Mouse (Mus musculus) heart, adult 2 months (tissue): ENCODE measurements around the gene Ninj1. TPM values are rescaled to one million over a fixed set of nuclear protein-coding genes. Genes with fewer than 3 reads are reported as not detected.

Source experiments
- DNase-seq, 2 experiments: peaks; one replicate each; pipeline ENCODE4 v3.0.0; 2021
- H3K27ac ChIP-seq: fragments of 200-600 bp; 2 replicates; pipeline ENCODE4 v1.8.1; 2022
- H3K27me3 ChIP-seq: fragments of 200-500 bp; 2 replicates; pipeline ENCODE4 v1.6.1; 2012; ENCODE audit warnings: mild to moderate bottlenecking, low read length, inconsistent platforms, mixed read lengths; ENCODE audit not compliant: control insufficient read depth, insufficient read depth
- H3K36me3 ChIP-seq: fragments of 200-500 bp; 2 replicates; pipeline ENCODE4 v1.6.1; 2012; ENCODE audit warnings: low read length, inconsistent platforms; ENCODE audit not compliant: control insufficient read depth, insufficient read depth
- H3K4me1 ChIP-seq: fragments of 200-500 bp; 2 replicates; pipeline ENCODE4 v1.6.1; 2011; ENCODE audit warnings: low read length; ENCODE audit not compliant: control insufficient read depth, insufficient read depth
- H3K4me3 ChIP-seq: fragments of 200-600 bp; 2 replicates; pipeline ENCODE4 v1.8.1; 2022
- H3K79me2 ChIP-seq: fragments of 200-500 bp; replicated peaks from 2 replicates; pipeline ENCODE4 v1.6.1; 2012; ENCODE audit warnings: mild to moderate bottlenecking, inconsistent platforms, low read length, moderate library complexity, mixed read lengths; ENCODE audit not compliant: control insufficient read depth, insufficient read depth
- H3K9ac ChIP-seq: fragments of 200-500 bp; 2 replicates; pipeline ENCODE4 v1.6.1; 2012; ENCODE audit warnings: low read depth, mild to moderate bottlenecking, control low read depth, inconsistent platforms, low read length, mixed read lengths
- CTCF ChIP-seq: fragments of 200-600 bp; IDR thresholded peaks from 2 replicates; pipeline ENCODE4 v1.8.1; 2022; ENCODE audit warnings: antibody characterized with exemption, mild to moderate bottlenecking, moderate library complexity
- EP300 ChIP-seq: fragments of 200-500 bp; IDR thresholded peaks from 2 replicates; pipeline ENCODE4 v1.6.1; 2011; ENCODE audit warnings: low read depth, low read length, control low read depth; ENCODE audit not compliant: insufficient read depth
- POLR2A ChIP-seq: fragments of 200-500 bp; IDR thresholded peaks from 2 replicates; pipeline ENCODE4 v1.6.1; 2011; ENCODE audit warnings: mild to moderate bottlenecking, low read depth, low read length, control low read depth; ENCODE audit not compliant: insufficient read depth
- WGBS: fragments of 180-500 bp; shearing (Covaris S2); methylation state at CpG from one replicate; pipeline ENCODE4 v1.1.7; 2018; 5-methylcytosine and 5-hydroxymethylcytosine counted together
- intact Hi-C: fragments of 180-260 bp; cut with DNase I; formaldehyde crosslinking; loops from one replicate; pipeline ENCODE4 v1.15.1; 2025
- polyA plus RNA-seq: library from polyadenylated mRNA; depleted of rRNA; stranded (reverse); fragments of >200 nt; gene quantifications from 2 replicates; pipeline ENCODE4 v1.2.3, GENCODE M21; 2012
- total RNA-seq, 2 experiments: library from RNA; stranded (reverse); gene quantifications; 2 replicates each; pipeline ENCODE4 v1.2.3; 2021

Gene Ninj1
- total and polyA plus RNA-seq, 3 experiments: 108 to 220 (median 152) TPM

- DNase-seq: no peak
- H3K4me1 ChIP-seq: no peaks in the 10 kb centered on the region
- H3K9ac ChIP-seq: no peak overlapping the region
- TF ChIP-seq POLR2A (no peak), EP300 (no peak), CTCF (no peak)
- intact Hi-C loops: loop anchor here (2.0 to 10.0 kb wide), 2 partner anchors 114 to 298 kb away; partner anchors contain the start of gene Phf2
- H3K79me2 ChIP-seq: no peaks in the 10 kb centered on the region
- no peaks in the 10 kb centered on the region for H3K36me3 ChIP-seq
- H3K27me3 ChIP-seq: no peaks in the 10 kb centered on the region
- no peak overlapping the region for H3K4me3 ChIP-seq
- 89% methylated on average over 7 of the region's 7 CpGs for WGBS
- no peak overlapping the region for H3K27ac ChIP-seq
Measured at GRCm38 (mm10) chr13:49172335-49172734, 14.9 kb upstream of the Ninj1 start.

- TF ChIP-seq CTCF (peak; percentile 94; the same call in 1 of the 2 replicates), POLR2A (no peak), EP300 (peak; percentile 47; the same call in 1 of the 2 replicates)
Measured at GRCm38 (mm10) chr13:49172971-49173596, 14.2 kb upstream of the Ninj1 start.

GRCm38 (mm10) chr13:49175509-49175908, 11.8 kb upstream of the Ninj1 start:
- Histone ChIP-seq H3K36me3 (no peaks in the 10 kb centered on the region), H3K9ac (no peak overlapping the region), H3K27ac (no peak overlapping the region), H3K27me3 (no peaks in the 10 kb centered on the region), H3K4me3 (no peak overlapping the region), H3K79me2 (no peaks in the 10 kb centered on the region), H3K4me1 (peaks cover 7% of the 10 kb centered on the region)
- intact Hi-C loops: loop anchor here (10.0 kb wide), 1 partner anchor 301 kb away; the partner anchor contains the start of gene Phf2
- no peak for DNase-seq
- WGBS: 71% methylated on average over 10 of the region's 10 CpGs
- TF ChIP-seq CTCF (no peak), EP300 (no peak), POLR2A (no peak)

More at GRCm38 (mm10) chr13:49172971-49173596, 14.2 kb upstream of the Ninj1 start:
- H3K79me2 ChIP-seq: no peaks in the 10 kb centered on the region
- no peaks in the 10 kb centered on the region for H3K36me3 ChIP-seq
- WGBS: 5% methylated on average over 12 of the region's 12 CpGs
- H3K27me3 ChIP-seq: no peaks in the 10 kb centered on the region
- no peak overlapping the region for H3K9ac ChIP-seq
- H3K4me1 ChIP-seq: no peaks in the 10 kb centered on the region
- intact Hi-C loops: loop anchor here (1.0 to 10.0 kb wide), 3 partner anchors 32 to 298 kb away; partner anchors contain the start of gene Phf2
- DNase-seq: peak; percentile 86 to 93
- H3K27ac ChIP-seq: no peak overlapping the region
- H3K4me3 ChIP-seq: no peak overlapping the region

GRCm38 (mm10) chr13:49178839-49179585, 8.3 kb upstream of the Ninj1 start:
- no peaks in the 10 kb centered on the region for H3K27me3 ChIP-seq
- no peak overlapping the region; the same call in 1 of the 2 replicates for H3K9ac ChIP-seq
- H3K79me2 ChIP-seq: no peaks in the 10 kb centered on the region
- intact Hi-C loops: loop anchor here (10.0 kb wide), 1 partner anchor 304 kb away; the partner anchor contains the start of gene Phf2
- TF ChIP-seq EP300: peak; percentile 86
- no peak for TF ChIP-seq CTCF
- TF ChIP-seq POLR2A: peak; percentile 22; the same call in 1 of the 2 replicates
- peak overlapping the region; percentile 61 for H3K27ac ChIP-seq
- H3K36me3 ChIP-seq: no peaks in the 10 kb centered on the region
- no peak overlapping the region for H3K4me3 ChIP-seq
- WGBS: 37% methylated on average over 19 of the region's 19 CpGs
- DNase-seq: peak; percentile 77 to 85
- H3K4me1 ChIP-seq: peaks cover 7% of the 10 kb centered on the region

- Histone ChIP-seq H3K27ac (no peak overlapping the region), H3K9ac (no peak overlapping the region), H3K36me3 (no peaks in the 10 kb centered on the region), H3K79me2 (no peaks in the 10 kb centered on the region), H3K4me3 (no peak overlapping the region), H3K27me3 (no peaks in the 10 kb centered on the region), H3K4me1 (peaks cover 7% of the 10 kb centered on the region)
- intact Hi-C loops: no loop called here
- 94% methylated on average over 5 of the region's 5 CpGs for WGBS
- TF ChIP-seq CTCF: no peak
- no peak for DNase-seq
Measured at GRCm38 (mm10) chr13:49180274-49180673, 7.0 kb upstream of the Ninj1 start.

- TF ChIP-seq POLR2A: no peak
- TF ChIP-seq EP300: no peak
- no peak for TF ChIP-seq CTCF
- WGBS: 59% methylated on average over 1 of the region's 1 CpGs
- no peak overlapping the region for H3K27ac ChIP-seq
- H3K4me1 ChIP-seq: peaks cover 7% of the 10 kb centered on the region
- intact Hi-C loops: no loop called here
- DNase-seq: no peak
- no peaks in the 10 kb centered on the region for H3K36me3 ChIP-seq
- no peak overlapping the region for H3K9ac ChIP-seq
- no peaks in the 10 kb centered on the region for H3K79me2 ChIP-seq
- no peaks in the 10 kb centered on the region for H3K27me3 ChIP-seq
- H3K4me3 ChIP-seq: no peak overlapping the region
Measured at GRCm38 (mm10) chr13:49180691-49181090, 6.6 kb upstream of the Ninj1 start.
